Mouse (Mus musculus) C2C12 (cell line): ENCODE measurements around the gene Stmn1. TPM values are rescaled to one million over a fixed set of nuclear protein-coding genes. Genes with fewer than 3 reads are reported as not detected.

Experiments used
- H3K27me3 ChIP-seq: one replicate; pipeline ENCODE4 v1.6.1; 2011; ENCODE audit not compliant: control insufficient read depth, insufficient read depth, insufficient read length
- H3K36me3 ChIP-seq: one replicate; pipeline ENCODE4 v1.6.1; 2011; ENCODE audit not compliant: control insufficient read depth, insufficient read depth
- H3K4me3 ChIP-seq: one replicate; pipeline ENCODE4 v1.5.1; 2011; ENCODE audit warnings: mild to moderate bottlenecking, control low read depth; ENCODE audit not compliant: poor library complexity, insufficient read depth, severe bottlenecking
- H3K79me2 ChIP-seq: one replicate; pipeline ENCODE4 v1.6.1; 2011; ENCODE audit not compliant: control insufficient read depth, insufficient read depth
- H3K79me3 ChIP-seq: one replicate; pipeline ENCODE4 v1.6.1; 2011; ENCODE audit warnings: low read depth, control low read depth
- H3ac ChIP-seq: one replicate; pipeline ENCODE3; 2011; ENCODE audit warnings: low read depth; ENCODE audit not compliant: control insufficient read depth, insufficient read length
- CEBPB ChIP-seq: IDR thresholded peaks from one replicate; pipeline ENCODE4 v1.6.1; 2011; ENCODE audit warnings: low read depth, mild to moderate bottlenecking, control low read depth, moderate library complexity
- CTCF ChIP-seq: IDR thresholded peaks from one replicate; pipeline ENCODE4 v1.5.1; 2011; ENCODE audit not compliant: control insufficient read depth, insufficient read depth, insufficient read length
- FOSL1 ChIP-seq: IDR thresholded peaks from one replicate; pipeline ENCODE4 v1.8.0; 2011; ENCODE audit warnings: mild to moderate bottlenecking, low read length; ENCODE audit not compliant: poor library complexity, insufficient read depth, severe bottlenecking
- MAX ChIP-seq: IDR thresholded peaks from one replicate; pipeline ENCODE4 v1.6.1; 2011; ENCODE audit warnings: mild to moderate bottlenecking, control low read depth
- MYOD1 ChIP-seq: IDR thresholded peaks from one replicate; pipeline ENCODE4 v1.6.1; 2011; ENCODE audit warnings: low read depth; ENCODE audit not compliant: control insufficient read depth, insufficient read length
- MYOG ChIP-seq: IDR thresholded peaks from one replicate; pipeline ENCODE4 v1.6.1; 2011; ENCODE audit not compliant: control insufficient read depth, insufficient read length; ENCODE audit errors: extremely low read depth
- USF1 ChIP-seq: IDR thresholded peaks from one replicate; pipeline ENCODE4 v1.6.1; 2011; ENCODE audit warnings: low read depth, mild to moderate bottlenecking, control low read depth, moderate library complexity
- polyA plus RNA-seq: library from polyadenylated mRNA; unstranded; fragments of >200 nt; fragmentation: generic; extraction: Trizol; gene quantifications from one replicate; pipeline ENCODE4 v1.2.1, GENCODE M21; 2012; ENCODE audit warnings: missing spikeins

The Stmn1 gene
- polyA plus RNA-seq, 1 experiment = 349 TPM

DNA sequence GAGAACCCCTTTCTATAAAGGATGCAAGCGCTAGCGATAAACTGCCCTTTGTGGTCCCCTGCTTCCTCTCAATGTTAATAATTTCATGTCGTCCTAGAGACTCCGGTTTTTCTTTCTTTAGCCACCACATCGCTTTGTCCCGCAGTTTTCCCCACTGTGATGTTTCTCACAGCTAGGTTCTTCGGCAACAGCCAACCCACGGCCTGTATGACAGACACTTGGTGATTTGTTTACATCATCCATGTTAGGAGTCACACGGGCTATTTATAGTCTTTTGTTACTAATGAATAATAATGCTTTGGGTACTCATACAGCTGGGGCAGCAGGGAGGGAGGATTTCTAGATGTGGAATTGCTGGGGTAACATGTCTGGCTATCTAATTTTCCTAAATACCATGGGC, 16.6 kb upstream of the Stmn1 start:
- Histone ChIP-seq H3K27me3 (peaks cover 47% of the 10 kb centered on the region), H3K36me3 (no peaks in the 10 kb centered on the region), H3K79me2 (no peaks in the 10 kb centered on the region), H3ac (no peak overlapping the region), H3K4me3 (no peak overlapping the region), H3K79me3 (no peaks in the 10 kb centered on the region)
- no peak for TF ChIP-seq MAX

DNA sequence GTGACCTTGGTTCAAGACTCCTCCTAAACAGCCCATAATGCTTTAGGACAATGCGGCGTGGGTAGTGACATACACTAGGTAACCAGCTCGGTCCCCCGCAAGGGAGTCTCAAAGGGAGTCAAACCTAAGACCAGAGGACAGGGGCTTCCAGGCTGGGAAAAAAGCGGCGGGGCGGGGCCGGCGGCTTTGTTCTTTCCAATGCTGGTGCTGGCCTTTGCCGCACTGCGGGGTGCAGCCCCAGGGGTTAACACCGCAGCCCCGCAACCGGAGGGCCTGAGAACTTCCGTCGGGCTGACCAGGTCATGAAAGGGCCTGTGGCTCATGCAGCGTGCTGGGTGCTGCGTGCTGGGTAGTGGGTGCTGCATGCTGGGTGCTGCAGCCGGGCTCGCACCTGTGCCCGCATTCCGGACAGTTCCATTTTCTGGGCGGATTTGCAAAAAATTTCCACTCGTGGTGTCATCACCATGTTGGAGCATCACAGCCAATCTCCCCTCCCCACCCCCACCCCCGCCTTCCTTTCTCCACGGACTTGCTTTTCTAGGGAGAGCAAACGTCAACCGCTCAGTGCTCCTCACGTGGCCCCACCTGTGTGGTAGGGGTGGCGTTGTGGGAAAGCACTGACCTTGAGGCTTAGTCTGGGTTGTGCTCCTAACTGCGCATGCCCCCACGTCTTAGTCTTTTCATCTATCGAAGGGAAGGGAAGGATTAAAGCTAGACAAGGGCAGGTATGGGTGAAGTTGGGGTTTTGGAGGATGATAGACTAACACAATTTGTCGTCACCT, 14.3 kb upstream of the Stmn1 start:
- no peak for TF ChIP-seq MAX
- TF ChIP-seq CTCF = no peak
- no peak for TF ChIP-seq MYOG
- no peak for TF ChIP-seq MYOD1
- TF ChIP-seq CEBPB = no peak
- no peak for TF ChIP-seq FOSL1
- TF ChIP-seq USF1 = no peak
- Histone ChIP-seq H3K79me2 (no peaks in the 10 kb centered on the region), H3K4me3 (no peak overlapping the region), H3K79me3 (no peaks in the 10 kb centered on the region), H3ac (no peak overlapping the region), H3K36me3 (no peaks in the 10 kb centered on the region), H3K27me3 (peaks cover 42% of the 10 kb centered on the region)

DNA sequence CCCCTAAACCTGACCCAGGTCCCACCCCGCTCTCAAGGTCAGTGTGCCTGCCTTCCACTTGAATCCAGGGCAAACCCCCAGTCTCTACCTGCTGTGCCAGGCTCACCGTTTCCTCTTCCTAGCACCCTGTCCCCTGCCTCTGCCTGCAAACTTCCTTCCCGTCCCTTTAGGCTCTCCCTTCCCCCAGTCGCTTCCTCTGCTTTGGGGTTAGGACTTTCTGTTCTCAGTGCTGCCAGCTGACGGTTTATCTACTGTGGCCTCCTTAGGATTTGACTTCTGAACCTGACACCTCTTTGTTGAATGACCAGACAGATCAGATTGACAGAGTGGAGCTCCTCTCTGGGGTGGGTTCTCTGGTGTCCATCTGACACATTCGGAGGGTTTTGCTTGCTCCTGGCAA, 12.8 kb upstream of the Stmn1 start:
- no peaks in the 10 kb centered on the region for H3K36me3 ChIP-seq
- peaks cover 32% of the 10 kb centered on the region for H3K27me3 ChIP-seq
- no peaks in the 10 kb centered on the region for H3K79me3 ChIP-seq
- no peak overlapping the region for H3ac ChIP-seq
- no peak overlapping the region for H3K4me3 ChIP-seq
- H3K79me2 ChIP-seq = no peaks in the 10 kb centered on the region
- TF ChIP-seq MYOD1 = no peak
- no peak for TF ChIP-seq CTCF
- TF ChIP-seq FOSL1 = no peak
- TF ChIP-seq MYOG = no peak
- no peak for TF ChIP-seq CEBPB
- no peak for TF ChIP-seq USF1
- no peak for TF ChIP-seq MAX

DNA sequence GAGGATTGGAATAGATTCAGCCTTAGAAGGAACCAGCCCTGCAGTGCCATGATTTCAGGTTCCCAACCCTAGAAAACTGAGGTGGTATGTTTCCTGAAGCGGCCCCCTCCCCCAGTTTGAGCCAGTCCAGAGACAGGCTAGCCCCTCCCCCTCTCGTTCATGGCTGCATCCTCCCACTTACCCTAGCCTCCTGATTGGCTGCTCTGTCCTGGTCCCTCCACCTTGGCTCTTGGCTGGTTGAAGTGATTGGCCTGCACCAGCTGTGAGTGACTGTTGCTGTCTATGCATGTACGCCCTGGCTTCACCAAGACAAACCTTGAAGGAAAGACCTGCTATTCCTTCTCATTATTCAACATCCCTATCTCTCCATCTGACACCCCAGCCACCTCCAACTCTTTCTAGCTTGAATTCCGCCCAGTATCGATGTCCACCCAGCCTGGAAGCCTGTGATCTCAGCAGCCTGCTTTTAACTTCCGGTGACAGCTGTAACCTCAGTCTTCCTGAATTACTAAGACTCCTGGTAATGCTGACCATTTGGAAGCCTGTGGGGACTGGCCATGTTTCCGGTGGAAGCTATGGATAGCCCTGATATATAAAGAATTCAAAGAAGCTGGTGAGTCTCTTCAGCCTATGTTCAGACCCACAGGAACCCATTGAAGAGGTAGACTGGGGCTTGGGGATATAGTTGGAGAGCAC, 10.8 kb upstream of the Stmn1 start:
- peaks cover 21% of the 10 kb centered on the region for H3K27me3 ChIP-seq
- H3K79me3 ChIP-seq = no peaks in the 10 kb centered on the region
- H3K36me3 ChIP-seq = no peaks in the 10 kb centered on the region
- H3ac ChIP-seq = no peak overlapping the region
- no peak overlapping the region for H3K4me3 ChIP-seq
- no peak for TF ChIP-seq CEBPB
- no peak for TF ChIP-seq MYOD1
- TF ChIP-seq CTCF = no peak
- TF ChIP-seq USF1 = no peak
- TF ChIP-seq MYOG = no peak
- no peak for TF ChIP-seq FOSL1
- no peak for TF ChIP-seq MAX
- H3K79me2 ChIP-seq = no peaks in the 10 kb centered on the region

DNA sequence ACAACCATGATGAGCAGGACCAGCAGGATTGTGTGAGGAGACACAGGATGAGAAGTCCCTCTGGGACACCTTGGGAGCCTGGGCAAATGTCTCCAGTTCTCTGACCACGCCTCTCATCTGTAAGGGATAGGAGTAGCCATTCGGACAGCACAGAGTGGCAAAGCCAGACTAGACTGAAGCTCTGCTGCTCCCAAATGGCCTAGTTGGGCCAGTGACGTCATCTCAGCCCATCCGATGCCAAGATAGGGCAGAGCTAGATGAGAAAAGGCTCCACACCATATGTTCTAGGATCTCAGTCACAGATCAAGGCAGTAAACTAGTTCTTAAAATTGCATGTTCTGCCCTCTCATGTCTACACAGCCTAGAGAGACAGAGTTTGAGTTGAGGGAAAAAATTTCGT, 9.3 kb upstream of the Stmn1 start:
- Histone ChIP-seq H3K4me3 (no peak overlapping the region), H3K27me3 (peaks cover 9% of the 10 kb centered on the region), H3K79me2 (no peaks in the 10 kb centered on the region), H3K36me3 (no peaks in the 10 kb centered on the region), H3ac (no peak overlapping the region), H3K79me3 (no peaks in the 10 kb centered on the region)
- TF ChIP-seq FOSL1 = no peak
- TF ChIP-seq MAX = no peak
- TF ChIP-seq USF1 = no peak
- TF ChIP-seq CTCF = no peak
- no peak for TF ChIP-seq MYOD1
- no peak for TF ChIP-seq MYOG

DNA sequence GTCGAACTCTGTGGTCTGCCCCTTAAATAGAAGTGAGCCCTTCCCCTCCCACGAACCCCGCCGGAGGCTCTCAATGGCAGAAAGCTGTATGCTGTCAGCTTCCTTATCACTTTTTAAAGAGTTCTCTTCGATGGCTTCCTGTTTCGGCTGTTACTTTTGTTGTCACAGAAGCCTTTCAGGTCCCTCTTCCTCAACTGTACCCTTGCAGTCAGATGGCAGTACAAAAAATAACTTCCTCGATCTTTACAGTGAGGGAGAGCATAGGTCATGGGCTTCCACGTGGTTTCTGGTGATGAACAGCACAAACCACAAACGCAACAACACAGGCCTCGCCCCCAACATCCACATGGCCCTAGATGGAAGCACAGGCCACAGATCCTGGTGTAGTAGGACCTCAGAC, 7.8 kb upstream of the Stmn1 start:
- Histone ChIP-seq H3K79me2 (no peaks in the 10 kb centered on the region), H3K36me3 (no peaks in the 10 kb centered on the region), H3K27me3 (peaks cover 2% of the 10 kb centered on the region), H3K4me3 (no peak overlapping the region), H3ac (no peak overlapping the region), H3K79me3 (no peaks in the 10 kb centered on the region)
- TF ChIP-seq USF1 (no peak), MYOD1 (no peak), MYOG (no peak)
